Mouse (Mus musculus) heart, adult 2 months (tissue): ENCODE measurements around the gene Arhgef26. TPM values are rescaled to one million over a fixed set of nuclear protein-coding genes. Genes with fewer than 3 reads are reported as not detected.

ENCODE experiments used
- DNase-seq, 2 experiments: peaks; one replicate each; pipeline ENCODE4 v3.0.0; 2021
- H3K27ac ChIP-seq: fragments of 200-600 bp; 2 replicates; pipeline ENCODE4 v1.8.1; 2022
- H3K27me3 ChIP-seq: fragments of 200-500 bp; 2 replicates; pipeline ENCODE4 v1.6.1; 2012; ENCODE audit warnings: mild to moderate bottlenecking, low read length, inconsistent platforms, mixed read lengths; ENCODE audit not compliant: control insufficient read depth, insufficient read depth
- H3K36me3 ChIP-seq: fragments of 200-500 bp; 2 replicates; pipeline ENCODE4 v1.6.1; 2012; ENCODE audit warnings: low read length, inconsistent platforms; ENCODE audit not compliant: control insufficient read depth, insufficient read depth
- H3K4me1 ChIP-seq: fragments of 200-500 bp; 2 replicates; pipeline ENCODE4 v1.6.1; 2011; ENCODE audit warnings: low read length; ENCODE audit not compliant: control insufficient read depth, insufficient read depth
- H3K4me3 ChIP-seq: fragments of 200-600 bp; 2 replicates; pipeline ENCODE4 v1.8.1; 2022
- H3K79me2 ChIP-seq: fragments of 200-500 bp; replicated peaks from 2 replicates; pipeline ENCODE4 v1.6.1; 2012; ENCODE audit warnings: mild to moderate bottlenecking, inconsistent platforms, low read length, moderate library complexity, mixed read lengths; ENCODE audit not compliant: control insufficient read depth, insufficient read depth
- H3K9ac ChIP-seq: fragments of 200-500 bp; 2 replicates; pipeline ENCODE4 v1.6.1; 2012; ENCODE audit warnings: low read depth, mild to moderate bottlenecking, control low read depth, inconsistent platforms, low read length, mixed read lengths
- CTCF ChIP-seq: fragments of 200-600 bp; IDR thresholded peaks from 2 replicates; pipeline ENCODE4 v1.8.1; 2022; ENCODE audit warnings: antibody characterized with exemption, mild to moderate bottlenecking, moderate library complexity
- EP300 ChIP-seq: fragments of 200-500 bp; IDR thresholded peaks from 2 replicates; pipeline ENCODE4 v1.6.1; 2011; ENCODE audit warnings: low read depth, low read length, control low read depth; ENCODE audit not compliant: insufficient read depth
- POLR2A ChIP-seq: fragments of 200-500 bp; IDR thresholded peaks from 2 replicates; pipeline ENCODE4 v1.6.1; 2011; ENCODE audit warnings: mild to moderate bottlenecking, low read depth, low read length, control low read depth; ENCODE audit not compliant: insufficient read depth
- WGBS: fragments of 180-500 bp; shearing (Covaris S2); methylation state at CpG from one replicate; pipeline ENCODE4 v1.1.7; 2018; 5-methylcytosine and 5-hydroxymethylcytosine counted together
- intact Hi-C: fragments of 180-260 bp; cut with DNase I; formaldehyde crosslinking; loops from one replicate; pipeline ENCODE4 v1.15.1; 2025
- polyA plus RNA-seq: library from polyadenylated mRNA; depleted of rRNA; stranded (reverse); fragments of >200 nt; gene quantifications from 2 replicates; pipeline ENCODE4 v1.2.3, GENCODE M21; 2012
- total RNA-seq, 2 experiments: library from RNA; stranded (reverse); gene quantifications; 2 replicates each; pipeline ENCODE4 v1.2.3; 2021

The Arhgef26 gene
- total and polyA plus RNA-seq, 3 experiments = 0.51 to 2.5 (median 2.1) TPM

DNA sequence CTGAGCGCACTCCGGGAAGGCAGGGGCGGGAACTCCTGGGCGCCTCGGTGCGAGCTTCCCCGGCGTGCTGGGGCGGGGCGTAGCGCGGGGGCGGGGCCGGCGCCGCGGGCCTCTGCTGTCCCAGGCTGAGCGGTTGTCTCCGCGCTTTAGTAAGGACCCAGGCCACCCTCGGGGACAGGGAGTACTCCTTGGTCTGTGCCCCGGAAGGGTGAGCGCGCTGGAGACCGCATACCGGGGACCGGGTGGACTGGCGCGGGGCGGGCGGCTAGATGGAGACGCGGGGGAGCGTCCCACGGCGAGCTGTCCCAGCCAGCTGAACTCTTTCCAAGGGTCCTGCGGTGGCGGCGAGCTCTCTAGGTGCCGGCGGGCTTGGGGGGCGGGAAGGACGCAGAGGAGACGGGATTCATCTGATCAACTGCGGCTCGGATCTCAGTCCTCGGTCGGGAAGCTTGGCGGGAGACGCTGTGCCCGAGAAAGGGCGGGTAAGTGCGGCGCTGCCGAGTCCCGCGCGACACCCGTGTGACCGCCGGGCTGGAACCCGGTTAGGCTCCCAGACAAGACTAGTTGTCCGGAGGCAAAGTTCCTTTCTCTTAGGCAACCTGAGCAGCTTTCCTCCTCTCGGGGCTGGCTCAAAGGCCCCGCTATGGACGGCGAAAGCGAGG lies 841 bp downstream of the Arhgef26 start:
- peak; percentile 68 to 77 for DNase-seq
- under 1% methylated on average over 68 of the region's 68 CpGs for WGBS
- no peaks in the 10 kb centered on the region for H3K36me3 ChIP-seq
- intact Hi-C loops = loop anchor here (2.0 to 5.0 kb wide), 3 partner anchors 36 to 168 kb away; partner anchors contain the start of gene Dhx36
- TF ChIP-seq EP300 (no peak), POLR2A (peak; percentile 38; the same call in 1 of the 2 replicates)
- H3K79me2 ChIP-seq = no peaks in the 10 kb centered on the region
- peak overlapping the region; percentile 70 for H3K4me3 ChIP-seq
- peak overlapping the region; percentile 76 for H3K9ac ChIP-seq
- H3K27me3 ChIP-seq = 0 out of 2 replicates have a peak, but pooled peaks cover 1% of the 10 kb centered on the region
- peaks cover 1% of the 10 kb centered on the region; the same call in 1 of the 2 replicates for H3K4me1 ChIP-seq
- peak overlapping the region; percentile 70 for H3K27ac ChIP-seq

DNA sequence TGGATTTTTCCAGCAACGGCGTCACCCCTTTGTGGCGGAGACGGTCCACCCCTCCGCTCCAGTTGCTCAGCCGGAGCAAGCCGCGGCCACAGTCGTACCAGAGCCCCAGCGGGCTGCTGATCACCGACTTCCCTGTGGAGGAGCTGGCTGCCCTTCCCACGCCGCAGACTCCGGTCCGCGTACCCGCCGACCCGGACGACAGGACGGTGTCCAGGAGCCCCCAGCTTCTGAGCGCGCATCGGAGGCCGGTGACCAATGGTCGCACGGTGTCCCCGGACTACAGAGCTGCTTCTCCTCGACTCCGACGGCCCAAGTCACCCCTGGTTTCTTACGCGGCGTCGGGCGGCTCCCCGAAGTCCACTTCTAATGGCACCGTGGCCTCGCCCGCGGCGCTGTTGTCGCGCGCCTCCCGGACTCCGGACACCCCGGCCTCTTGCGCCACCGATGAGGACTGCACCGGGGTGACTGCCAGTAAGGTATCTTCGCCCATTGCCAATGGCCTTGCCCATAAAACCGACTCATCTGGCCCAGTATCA lies 1.4 kb downstream of the Arhgef26 start:
- 0 out of 2 replicates have a peak, but pooled peaks cover 1% of the 10 kb centered on the region for H3K27me3 ChIP-seq

DNA sequence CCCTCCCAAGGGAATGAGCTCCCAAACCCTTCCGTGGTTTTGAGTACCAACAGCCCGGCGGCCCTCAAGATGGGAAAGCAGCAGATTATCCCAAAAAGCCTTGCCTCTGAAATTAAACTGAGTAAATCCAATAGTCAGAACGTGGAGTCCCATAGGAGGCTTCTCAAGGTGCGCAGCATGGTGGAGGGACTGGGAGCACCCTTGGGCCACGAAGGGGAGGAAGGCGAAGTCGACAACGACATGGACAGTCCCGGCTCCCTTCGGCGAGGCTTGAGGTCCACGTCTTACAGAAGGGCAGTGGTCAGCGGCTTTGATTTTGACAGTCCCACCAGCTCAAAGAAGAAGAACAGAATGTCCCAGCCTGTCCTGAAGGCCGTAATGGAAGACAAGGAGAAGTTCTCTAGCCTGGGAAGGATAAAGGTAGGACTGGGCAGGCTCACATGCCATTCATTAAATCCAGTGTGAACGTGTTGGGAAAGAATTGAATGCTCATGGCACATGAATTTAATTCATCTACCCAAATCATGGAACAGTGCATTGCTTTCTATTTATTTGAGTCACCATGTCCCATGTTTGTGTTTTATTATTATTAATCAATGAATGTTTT lies 2.1 kb downstream of the Arhgef26 start:
- Histone ChIP-seq H3K27me3 (0 out of 2 replicates have a peak, but pooled peaks cover 1% of the 10 kb centered on the region), H3K9ac (peak overlapping the region; percentile 5; the same call in 1 of the 2 replicates), H3K27ac (peak overlapping the region; percentile 70; the same call in 1 of the 2 replicates), H3K4me1 (peaks cover 1% of the 10 kb centered on the region; the same call in 1 of the 2 replicates), H3K79me2 (no peaks in the 10 kb centered on the region), H3K4me3 (peak overlapping the region; percentile 70), H3K36me3 (no peaks in the 10 kb centered on the region)
- WGBS = 42% methylated on average over 16 of the region's 16 CpGs
- DNase-seq = no peak
- no peak for TF ChIP-seq EP300
- TF ChIP-seq POLR2A = no peak
- no peak for TF ChIP-seq CTCF
- intact Hi-C loops = loop anchor here (5.0 kb wide), 1 partner anchor 107 kb away; no protein-coding TSS in a partner anchor

More for the DNA sequence above, 1.4 kb downstream of the Arhgef26 start:
- peak overlapping the region; percentile 76 for H3K9ac ChIP-seq
- peak overlapping the region; percentile 70 for H3K27ac ChIP-seq
- intact Hi-C loops = loop anchor here (2.0 to 5.0 kb wide), 4 partner anchors 35 to 168 kb away; partner anchors contain the start of gene Dhx36
- peaks cover 1% of the 10 kb centered on the region; the same call in 1 of the 2 replicates for H3K4me1 ChIP-seq
- WGBS = 1% methylated on average over 53 of the region's 53 CpGs
- peak overlapping the region; percentile 70 for H3K4me3 ChIP-seq
- peak in 1 of 2 experiments; percentile 59 for DNase-seq
- no peaks in the 10 kb centered on the region for H3K36me3 ChIP-seq
- H3K79me2 ChIP-seq = no peaks in the 10 kb centered on the region
- TF ChIP-seq CTCF (peak; percentile 37), EP300 (no peak)

DNA sequence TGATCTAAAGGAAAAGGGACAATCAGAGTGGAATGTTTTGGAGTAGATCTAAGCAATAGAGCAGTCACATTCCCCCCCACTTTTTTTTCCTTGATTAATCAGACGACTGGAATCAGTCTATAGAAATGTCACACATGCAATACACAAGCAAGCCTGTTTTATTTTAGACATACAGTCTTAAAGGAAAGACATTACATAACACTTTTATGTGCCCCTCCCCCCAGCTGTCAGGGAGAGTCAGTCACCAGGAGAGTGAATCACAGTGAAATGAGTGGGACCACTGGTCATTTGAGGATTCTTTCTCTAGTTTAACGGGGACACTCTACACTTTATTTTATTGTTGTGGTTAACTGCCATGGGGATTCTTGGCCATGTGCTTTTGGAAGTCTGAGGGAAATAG lies 2.7 kb downstream of the Arhgef26 start:
- Histone ChIP-seq H3K9ac (no peak overlapping the region), H3K79me2 (no peaks in the 10 kb centered on the region), H3K27me3 (0 out of 2 replicates have a peak, but pooled peaks cover 1% of the 10 kb centered on the region), H3K4me3 (peak overlapping the region; percentile 70; the same call in 1 of the 2 replicates), H3K36me3 (no peaks in the 10 kb centered on the region), H3K27ac (no peak overlapping the region), H3K4me1 (peaks cover 1% of the 10 kb centered on the region; the same call in 1 of the 2 replicates)
- intact Hi-C loops = loop anchor here (5.0 kb wide), 1 partner anchor 106 kb away; no protein-coding TSS in a partner anchor
- no peak for TF ChIP-seq POLR2A
- no peak for TF ChIP-seq EP300
- no peak for TF ChIP-seq CTCF
- 52% methylated on average over 2 of the region's 2 CpGs for WGBS
- no peak for DNase-seq

DNA sequence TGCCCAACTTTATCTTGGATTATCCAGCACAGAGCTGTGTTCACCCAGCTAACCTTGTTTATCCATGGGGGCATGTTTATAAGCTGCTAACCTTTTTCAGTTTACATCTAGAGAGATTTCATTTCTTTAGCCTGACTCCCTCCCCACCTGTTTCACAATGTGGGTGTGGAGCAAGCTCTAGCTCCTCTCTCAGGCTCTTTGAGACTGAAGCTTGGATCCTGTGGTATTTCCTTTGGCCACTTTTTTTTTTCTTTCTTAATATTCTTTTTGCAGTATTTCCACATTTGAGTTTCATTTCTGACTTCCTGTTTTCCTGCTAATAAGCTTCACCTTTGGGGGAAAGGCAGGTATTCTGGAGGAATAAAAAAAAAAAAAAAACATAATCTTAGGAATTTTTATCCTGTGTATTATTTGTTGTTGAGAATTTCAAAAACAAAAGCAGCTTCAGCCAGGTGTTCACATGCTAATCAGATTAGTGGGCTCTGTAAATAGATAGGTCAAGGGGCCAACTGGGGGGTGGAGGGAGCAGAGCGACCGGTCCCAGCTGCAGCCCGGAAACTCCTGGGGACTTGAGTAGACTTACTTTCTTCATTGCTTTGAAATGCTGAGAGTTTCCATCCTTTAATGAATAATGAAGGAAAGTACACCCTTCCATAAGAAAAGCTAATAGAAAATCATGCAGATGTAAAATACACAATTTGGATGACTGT lies 3.5 kb downstream of the Arhgef26 start:
- peaks cover 1% of the 10 kb centered on the region; the same call in 1 of the 2 replicates for H3K4me1 ChIP-seq
- no peak overlapping the region for H3K4me3 ChIP-seq
- TF ChIP-seq EP300 (no peak), POLR2A (no peak), CTCF (no peak)
- H3K27me3 ChIP-seq = 0 out of 2 replicates have a peak, but pooled peaks cover 1% of the 10 kb centered on the region
- H3K27ac ChIP-seq = no peak overlapping the region
- DNase-seq = no peak
- no peak overlapping the region for H3K9ac ChIP-seq
- no peaks in the 10 kb centered on the region for H3K36me3 ChIP-seq
- H3K79me2 ChIP-seq = no peaks in the 10 kb centered on the region
- 55% methylated on average over 3 of the region's 3 CpGs for WGBS
- intact Hi-C loops = loop anchor here (5.0 kb wide), 1 partner anchor 106 kb away; no protein-coding TSS in a partner anchor
